Comparison of ENCODE assay signal across 8 mouse cellular contexts in genomic region chr16:5534862-5535261, GRCm38 (mm10).
DNase-seq lines count a peak whose midpoint lies in the region; ATAC-seq lines count a peak whose summit lies in the region.

No protein-coding gene starts in this region.

- intact Hi-C loops in left cerebral cortex, postnatal 4 days (cut with DNase I), result loop anchor here (5.0 kb wide), 1 partner anchor 63 kb away; no protein-coding TSS in a partner anchor
- intact Hi-C loops in gastrocnemius, postnatal 14 days (cut with DNase I; ENCODE audit: low total_unique reads), result loop anchor here (10.0 kb wide), 1 partner anchor 60 kb away; no protein-coding TSS in a partner anchor

- peak; percentile 17; the same call in 1 of the 2 replicates for ATAC-seq in kidney, embryonic 16.5 days (ENCODE audit: low FRiP score, low TSS enrichment)
- no peak; the same call in 1 of the 2 replicates for ATAC-seq in intestine, embryonic 16.5 days

- 55% methylated on average over 5 of the region's 5 CpGs for WGBS in kidney, embryonic 16.5 days
- WGBS in intestine, embryonic 16.5 days, result 61% methylated on average over 5 of the region's 5 CpGs

- H3K4me3 ChIP-seq in kidney, embryonic 16.5 days (ENCODE audit: low read length), result no peak overlapping the region
- H3K4me3 ChIP-seq in intestine, embryonic 16.5 days (ENCODE audit: low read length), result no peak overlapping the region

- peak; percentile 52 for DNase-seq in left cerebral cortex, adult 11 months (ENCODE audit: low spot score)
- DNase-seq in left cerebral cortex, postnatal 4 days, result no peak
- peak; percentile 29 for DNase-seq in embryo, embryonic 11 days
- DNase-seq in right cerebral cortex, adult 2 months (ENCODE audit: low spot score in 2 of 2), result peak; percentile 72 to 74
- DNase-seq in gastrocnemius, postnatal 14 days, result no peak
- no peak for DNase-seq in adrenal gland, postnatal 10 days

- H3K4me2 ChIP-seq in kidney, embryonic 16.5 days (replicated peaks; ENCODE audit: low read depth, low read length), result peak overlapping the region; percentile 12; the same call in 1 of the 2 replicates
- H3K4me2 ChIP-seq in intestine, embryonic 16.5 days (ENCODE audit: low read depth, low read length), result no peak overlapping the region

- no peaks in the 10 kb centered on the region; the same call in 1 of the 2 replicates for H3K9me3 ChIP-seq in kidney, embryonic 16.5 days (ENCODE audit: low read length)
- no peaks in the 10 kb centered on the region for H3K9me3 ChIP-seq in intestine, embryonic 16.5 days (ENCODE audit: control insufficient read depth, low read length)

- no peaks in the 10 kb centered on the region for H3K27me3 ChIP-seq in kidney, embryonic 16.5 days (ENCODE audit: insufficient read depth, low read length)
- no peaks in the 10 kb centered on the region for H3K27me3 ChIP-seq in intestine, embryonic 16.5 days (replicated peaks; ENCODE audit: control insufficient read depth, insufficient read depth, low read length)

- no peak overlapping the region for H3K9ac ChIP-seq in kidney, embryonic 16.5 days (replicated peaks; ENCODE audit: low read length)
- H3K9ac ChIP-seq in intestine, embryonic 16.5 days (ENCODE audit: low read depth, low read length), result no peak overlapping the region

- 0 out of 2 replicates have a peak, but pooled peaks cover 4% of the 10 kb centered on the region for H3K4me1 ChIP-seq in kidney, embryonic 16.5 days (ENCODE audit: insufficient read depth, low read length)
- H3K4me1 ChIP-seq in intestine, embryonic 16.5 days (ENCODE audit: control insufficient read depth, insufficient read depth, low read length), result no peaks in the 10 kb centered on the region

- H3K36me3 ChIP-seq in kidney, embryonic 16.5 days (ENCODE audit: insufficient read depth, low read length), result no peaks in the 10 kb centered on the region
- H3K36me3 ChIP-seq in intestine, embryonic 16.5 days (ENCODE audit: control insufficient read depth, insufficient read depth, low read length), result no peaks in the 10 kb centered on the region

- no peak overlapping the region for H3K27ac ChIP-seq in kidney, embryonic 16.5 days (ENCODE audit: low read length)
- no peak overlapping the region for H3K27ac ChIP-seq in intestine, embryonic 16.5 days (ENCODE audit: low read length)

Comparison
In these comparisons a context has a peak if more than half of its experiments do, and no peak if none do; other contexts are left out.
1. DNase-seq: peak in left cerebral cortex, adult 11 months (single experiment), embryo, embryonic 11 days (single experiment) and right cerebral cortex, adult 2 months (2 of 2); none in left cerebral cortex, postnatal 4 days (single experiment), gastrocnemius, postnatal 14 days (single experiment) and adrenal gland, postnatal 10 days (single experiment).